Mouse (Mus musculus): ENCODE results near the gene Tenm4. TPM values are rescaled to one million over a fixed set of nuclear protein-coding genes. Genes with fewer than 3 reads are reported as not detected.

Tenm4 gene
- polyA plus RNA-seq, 1 experiment from 2014 or later = 49.7 TPM

GRCm38 (mm10) chr7:96492696-96493095, 321.6 kb downstream of the Tenm4 start:
- H3K4me2 ChIP-seq = no peak overlapping the region
- no peak overlapping the region for H3K27ac ChIP-seq (replicated peaks)
- ATAC-seq (ENCODE audit: low FRiP score) = no peak
- no peaks in the 10 kb centered on the region; the same call in 1 of the 2 replicates for H3K4me1 ChIP-seq
- no peaks in the 10 kb centered on the region for H3K36me3 ChIP-seq
- H3K27me3 ChIP-seq (replicated peaks) = no peaks in the 10 kb centered on the region
- H3K9me3 ChIP-seq (replicated peaks) = no peaks in the 10 kb centered on the region
- no peak overlapping the region for H3K9ac ChIP-seq (replicated peaks)
- H3K4me3 ChIP-seq (replicated peaks) = no peak overlapping the region
- 91% methylated on average over 7 of the region's 7 CpGs for WGBS

GRCm38 (mm10) chr7:96494057-96494456, 323.0 kb downstream of the Tenm4 start:
- no peak overlapping the region for H3K27ac ChIP-seq (replicated peaks)
- H3K36me3 ChIP-seq = no peaks in the 10 kb centered on the region
- no peak overlapping the region for H3K4me2 ChIP-seq
- no peaks in the 10 kb centered on the region; the same call in 1 of the 2 replicates for H3K4me1 ChIP-seq
- 72% methylated on average over 16 of the region's 16 CpGs for WGBS
- ATAC-seq (ENCODE audit: low FRiP score) = no peak
- no peak overlapping the region for H3K4me3 ChIP-seq (replicated peaks)
- no peak overlapping the region for H3K9ac ChIP-seq (replicated peaks)
- no peaks in the 10 kb centered on the region for H3K27me3 ChIP-seq (replicated peaks)
- H3K9me3 ChIP-seq (replicated peaks) = no peaks in the 10 kb centered on the region

GRCm38 (mm10) chr7:96500108-96500507, 329.1 kb downstream of the Tenm4 start:
- H3K4me3 ChIP-seq (replicated peaks) = no peak overlapping the region
- no peak overlapping the region for H3K27ac ChIP-seq (replicated peaks)
- H3K4me1 ChIP-seq = peaks cover 8% of the 10 kb centered on the region; the same call in 1 of the 2 replicates
- ATAC-seq (ENCODE audit: low FRiP score) = no peak
- no peaks in the 10 kb centered on the region for H3K9me3 ChIP-seq (replicated peaks)
- 84% methylated on average over 5 of the region's 5 CpGs for WGBS
- H3K27me3 ChIP-seq (replicated peaks) = no peaks in the 10 kb centered on the region
- H3K4me2 ChIP-seq = no peak overlapping the region
- H3K9ac ChIP-seq (replicated peaks) = no peak overlapping the region
- no peaks in the 10 kb centered on the region for H3K36me3 ChIP-seq

GRCm38 (mm10) chr7:96500797-96501196, 329.8 kb downstream of the Tenm4 start:
- Histone ChIP-seq H3K4me3 (replicated peaks) (no peak overlapping the region), H3K36me3 (no peaks in the 10 kb centered on the region), H3K9ac (replicated peaks) (no peak overlapping the region), H3K27ac (replicated peaks) (no peak overlapping the region), H3K9me3 (replicated peaks) (no peaks in the 10 kb centered on the region), H3K4me2 (no peak overlapping the region), H3K4me1 (peaks cover 12% of the 10 kb centered on the region), H3K27me3 (replicated peaks) (no peaks in the 10 kb centered on the region)
- WGBS = 72% methylated on average over 4 of the region's 4 CpGs
- no peak for ATAC-seq (ENCODE audit: low FRiP score)

- Histone ChIP-seq H3K36me3 (no peaks in the 10 kb centered on the region), H3K9me3 (replicated peaks) (no peaks in the 10 kb centered on the region), H3K27me3 (replicated peaks) (no peaks in the 10 kb centered on the region), H3K4me3 (replicated peaks) (no peak overlapping the region), H3K27ac (replicated peaks) (no peak overlapping the region; the same call in 1 of the 2 replicates), H3K4me2 (no peak overlapping the region), H3K4me1 (peaks cover 12% of the 10 kb centered on the region), H3K9ac (replicated peaks) (no peak overlapping the region)
- ATAC-seq (ENCODE audit: low FRiP score) = peak; percentile 68
- 47% methylated on average over 11 of the region's 11 CpGs for WGBS
Measured at GRCm38 (mm10) chr7:96502321-96502973, 331.4 kb downstream of the Tenm4 start.

GRCm38 (mm10) chr7:96505538-96505937, 334.5 kb downstream of the Tenm4 start:
- no peak overlapping the region for H3K9ac ChIP-seq (replicated peaks)
- H3K4me2 ChIP-seq = no peak overlapping the region
- H3K27me3 ChIP-seq (replicated peaks) = no peaks in the 10 kb centered on the region
- H3K9me3 ChIP-seq (replicated peaks) = no peaks in the 10 kb centered on the region
- WGBS = 60% methylated on average over 6 of the region's 6 CpGs
- peaks cover 11% of the 10 kb centered on the region for H3K4me1 ChIP-seq
- H3K27ac ChIP-seq (replicated peaks) = no peak overlapping the region
- no peaks in the 10 kb centered on the region for H3K36me3 ChIP-seq
- ATAC-seq (ENCODE audit: low FRiP score) = peak; percentile 26; the same call in 1 of the 2 replicates
- H3K4me3 ChIP-seq (replicated peaks) = no peak overlapping the region

- Histone ChIP-seq H3K9ac (replicated peaks) (no peak overlapping the region), H3K4me1 (peaks cover 16% of the 10 kb centered on the region), H3K27me3 (replicated peaks) (no peaks in the 10 kb centered on the region), H3K36me3 (no peaks in the 10 kb centered on the region), H3K9me3 (replicated peaks) (no peaks in the 10 kb centered on the region), H3K4me3 (replicated peaks) (no peak overlapping the region), H3K27ac (replicated peaks) (no peak overlapping the region), H3K4me2 (no peak overlapping the region)
- no peak for ATAC-seq (ENCODE audit: low FRiP score)
- 85% methylated on average over 8 of the region's 8 CpGs for WGBS
Measured at GRCm38 (mm10) chr7:96507046-96507445, 336.0 kb downstream of the Tenm4 start.

GRCm38 (mm10) chr7:96510396-96510795, 339.4 kb downstream of the Tenm4 start:
- ATAC-seq (ENCODE audit: low FRiP score) = no peak
- Histone ChIP-seq H3K9ac (replicated peaks) (no peak overlapping the region), H3K27ac (replicated peaks) (no peak overlapping the region), H3K36me3 (no peaks in the 10 kb centered on the region), H3K4me2 (no peak overlapping the region), H3K4me1 (peaks cover 16% of the 10 kb centered on the region), H3K9me3 (replicated peaks) (no peaks in the 10 kb centered on the region), H3K4me3 (replicated peaks) (no peak overlapping the region), H3K27me3 (replicated peaks) (no peaks in the 10 kb centered on the region)
- WGBS = 91% methylated on average over 5 of the region's 5 CpGs

GRCm38 (mm10) chr7:96511018-96511609, 340.1 kb downstream of the Tenm4 start:
- Histone ChIP-seq H3K9ac (replicated peaks) (no peak overlapping the region), H3K27ac (replicated peaks) (no peak overlapping the region), H3K36me3 (no peaks in the 10 kb centered on the region), H3K4me3 (replicated peaks) (no peak overlapping the region), H3K9me3 (replicated peaks) (no peaks in the 10 kb centered on the region), H3K4me1 (peaks cover 15% of the 10 kb centered on the region), H3K4me2 (no peak overlapping the region), H3K27me3 (replicated peaks) (no peaks in the 10 kb centered on the region)
- WGBS = 85% methylated on average over 7 of the region's 7 CpGs
- no peak for ATAC-seq (ENCODE audit: low FRiP score)

GRCm38 (mm10) chr7:96511953-96512511, 341.0 kb downstream of the Tenm4 start:
- Histone ChIP-seq H3K36me3 (no peaks in the 10 kb centered on the region), H3K9ac (replicated peaks) (no peak overlapping the region), H3K4me2 (0 out of 2 replicates have a peak overlapping the region, but pooled peaks have one; percentile 3), H3K4me3 (replicated peaks) (no peak overlapping the region), H3K4me1 (peaks cover 15% of the 10 kb centered on the region), H3K27ac (replicated peaks) (peak overlapping the region; percentile 60), H3K27me3 (replicated peaks) (no peaks in the 10 kb centered on the region), H3K9me3 (replicated peaks) (no peaks in the 10 kb centered on the region)
- ATAC-seq (ENCODE audit: low FRiP score) = peak; percentile 33; the same call in 1 of the 2 replicates
- 57% methylated on average over 14 of the region's 14 CpGs for WGBS

- H3K9me3 ChIP-seq (replicated peaks) = no peaks in the 10 kb centered on the region
- H3K27ac ChIP-seq (replicated peaks) = no peak overlapping the region
- H3K4me2 ChIP-seq = no peak overlapping the region
- 2% methylated on average over 2 of the region's 2 CpGs for WGBS
- H3K4me3 ChIP-seq (replicated peaks) = no peak overlapping the region
- H3K27me3 ChIP-seq (replicated peaks) = no peaks in the 10 kb centered on the region
- no peaks in the 10 kb centered on the region for H3K36me3 ChIP-seq
- ATAC-seq (ENCODE audit: low FRiP score) = 0 out of 2 replicates have a peak, but pooled peaks have one; percentile 6
- no peak overlapping the region for H3K9ac ChIP-seq (replicated peaks)
- 0 out of 2 replicates have a peak, but pooled peaks cover 5% of the 10 kb centered on the region for H3K4me1 ChIP-seq
Measured at GRCm38 (mm10) chr7:96519216-96519615, 348.2 kb downstream of the Tenm4 start.

GRCm38 (mm10) chr7:96521956-96522355, 350.9 kb downstream of the Tenm4 start:
- no peak overlapping the region for H3K4me3 ChIP-seq (replicated peaks)
- H3K36me3 ChIP-seq = no peaks in the 10 kb centered on the region
- 61% methylated on average over 7 of the region's 7 CpGs for WGBS
- no peak overlapping the region for H3K9ac ChIP-seq (replicated peaks)
- ATAC-seq (ENCODE audit: low FRiP score) = no peak
- H3K9me3 ChIP-seq (replicated peaks) = no peaks in the 10 kb centered on the region
- no peaks in the 10 kb centered on the region for H3K27me3 ChIP-seq (replicated peaks)
- H3K4me1 ChIP-seq = 0 out of 2 replicates have a peak, but pooled peaks cover 5% of the 10 kb centered on the region
- no peak overlapping the region for H3K27ac ChIP-seq (replicated peaks)
- no peak overlapping the region for H3K4me2 ChIP-seq

Data from neural tube, embryonic 15.5 days (tissue).